Mouse (Mus musculus) limb, embryonic 11.5 days (tissue): ENCODE measurements around the gene Cyb5b. TPM values are rescaled to one million over a fixed set of nuclear protein-coding genes. Genes with fewer than 3 reads are reported as not detected.

Source experiments
- polyA plus RNA-seq: library from polyadenylated mRNA; unstranded; fragments of >200 nt; fragmentation: Nextera tagmentation; extraction: Ambion mirVana; gene quantifications from 2 replicates; pipeline ENCODE4 v1.2.1, GENCODE M21; 2014

The Cyb5b gene
- polyA plus RNA-seq, 1 experiment from 2014 or later, result 116 TPM

Other genes starting within 250 kb of the Cyb5b start
- 10.7 and 12.9 TPM in 2 replicates for gene Sntb2, start 214.9 kb upstream of the Cyb5b start, polyA plus RNA-seq
- 71.4 and 73.1 TPM in 2 replicates for gene Vps4a, start 119.4 kb upstream of the Cyb5b start, polyA plus RNA-seq
- 53.7 and 54.2 TPM in 2 replicates for gene Pdf, start 102.0 kb upstream of the Cyb5b start, polyA plus RNA-seq
- 42.2 and 42.7 TPM in 2 replicates for gene Cog8, start 94.0 kb upstream of the Cyb5b start, polyA plus RNA-seq
- 119 and 126 TPM in 2 replicates for gene Nip7, start 93.8 kb upstream of the Cyb5b start, polyA plus RNA-seq
- gene Tmed6, start 85.0 kb upstream of the Cyb5b start, polyA plus RNA-seq, result not detected in 2 replicates
- 16.5 and 18.8 TPM in 2 replicates for gene Terf2, start 54.1 kb upstream of the Cyb5b start, polyA plus RNA-seq
- 13.0 and 15.3 TPM in 2 replicates for gene Nfat5, start 142.8 kb downstream of the Cyb5b start, polyA plus RNA-seq